Mouse (Mus musculus) embryo, embryonic 11.5 days (tissue): Measurements from ENCODE around the gene Rom1.
A peak's percentile ranks its signal among the peaks of the same experiment; 100 is the strongest.
"Not testable (repeated sequence)": the region's sequence is repeated elsewhere in the genome, so short reads cannot be mapped to it uniquely, and the experiment has no call there.

ENCODE experiments used
- DNase-seq: peaks from one replicate; pipeline ENCODE4 v3.0.0-alpha.2; 2012; ENCODE audit warnings: low read depth, low spot score

Rom1 gene

GRCm38 (mm10) chr19:8929224-8930088 is at the start of gene Rom1, which contains the start of gene Eml3:
Rom1 (minus strand) TSS chr19:8929356.
Eml3 (plus strand) TSS chr19:8929552.
- peak; percentile 53 for DNase-seq

DNA sequence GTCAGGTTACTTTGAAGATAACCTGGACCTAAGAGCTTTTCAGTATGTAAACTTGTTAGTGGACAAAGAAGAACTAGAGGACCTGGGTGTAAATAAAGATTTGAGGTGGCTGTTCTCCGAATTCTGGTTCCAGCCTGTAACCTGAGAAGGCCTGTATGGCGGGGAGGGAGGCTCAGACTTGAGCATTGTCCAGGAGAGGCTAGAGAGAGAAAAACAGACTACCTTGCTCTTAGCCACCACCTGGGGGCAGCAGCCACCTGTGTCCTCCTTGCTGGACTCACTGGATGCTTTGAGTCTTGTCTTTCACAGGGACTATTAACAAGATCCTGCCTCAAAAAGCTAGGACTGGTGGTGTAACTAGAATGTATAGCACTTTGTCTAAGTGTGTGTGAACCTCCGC is 47.4 kb upstream of the Rom1 start:
- DNase-seq, result peak; percentile 54

GRCm38 (mm10) chr19:8975491-8975890 is 46.3 kb upstream of the Rom1 start:
- no peak for DNase-seq

DNA sequence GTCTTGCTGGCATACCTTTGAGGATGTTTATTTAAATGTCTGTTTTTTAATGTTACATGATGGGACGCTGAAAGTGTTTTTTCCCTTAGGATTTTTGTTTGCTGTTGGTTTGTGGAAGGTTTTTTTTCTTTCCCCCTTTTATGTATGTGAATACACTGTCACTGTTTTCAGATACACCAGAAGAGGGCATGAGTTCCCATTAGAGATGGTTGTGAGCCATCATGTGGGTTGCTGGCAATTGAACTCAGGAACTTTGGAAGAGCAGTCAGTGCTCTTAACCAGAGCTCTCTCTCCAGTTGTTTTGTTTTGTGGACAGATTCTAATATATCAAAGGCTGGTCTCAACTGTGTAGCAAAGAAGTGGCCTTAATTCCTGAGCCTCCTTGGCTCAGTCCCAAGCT is 45.5 kb upstream of the Rom1 start:
- DNase-seq, result no peak

- not testable (repeated sequence) for DNase-seq
Observed at GRCm38 (mm10) chr19:8972491-8972890, 43.3 kb upstream of the Rom1 start.

GRCm38 (mm10) chr19:8967893-8968292 is 38.7 kb upstream of the Rom1 start:
- no peak for DNase-seq

- DNase-seq, result no peak
Observed at GRCm38 (mm10) chr19:8967373-8967743, 38.2 kb upstream of the Rom1 start.

GRCm38 (mm10) chr19:8966590-8967372 is 37.6 kb upstream of the Rom1 start, which contains the start of gene Eef1g:
Eef1g (plus strand) TSS chr19:8967041.
- peak; percentile 98 for DNase-seq

GRCm38 (mm10) chr19:8966198-8966589 is 37.0 kb upstream of the Rom1 start:
- no peak for DNase-seq

- no peak for DNase-seq
Observed at GRCm38 (mm10) chr19:8965771-8966170, 36.6 kb upstream of the Rom1 start.

GRCm38 (mm10) chr19:8965075-8965474 is 35.9 kb upstream of the Rom1 start:
- DNase-seq, result no peak

DNA sequence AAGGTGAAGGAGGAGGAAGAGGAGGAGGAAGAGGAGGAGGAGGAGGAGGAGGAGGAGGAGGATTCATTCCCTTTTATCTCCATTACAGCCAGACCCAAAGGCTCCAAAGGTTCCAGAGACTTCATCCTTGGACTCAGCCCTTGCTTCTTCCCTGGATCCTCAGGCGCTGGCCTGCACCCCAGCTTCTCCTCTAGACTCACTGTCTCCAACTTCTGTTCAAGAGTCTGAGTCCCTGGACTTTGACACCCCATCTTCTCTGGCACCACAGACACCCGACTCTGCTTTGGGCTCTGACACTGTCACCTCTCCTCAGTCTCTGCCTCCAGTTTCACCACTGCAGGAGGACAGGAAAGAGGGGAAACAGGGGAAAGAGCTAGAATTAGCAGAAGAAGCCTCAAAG is 33.1 kb upstream of the Rom1 start:
- no peak for DNase-seq

- DNase-seq, result no peak
Observed at GRCm38 (mm10) chr19:8954171-8954570, 25.0 kb upstream of the Rom1 start.

- DNase-seq, result peak; percentile 87
Observed at GRCm38 (mm10) chr19:8953135-8954039, 24.2 kb upstream of the Rom1 start, which contains the start of gene Tut1. Tut1 (plus strand) TSS chr19:8953847.

GRCm38 (mm10) chr19:8952241-8952640 is 23.1 kb upstream of the Rom1 start:
- DNase-seq, result no peak

DNA sequence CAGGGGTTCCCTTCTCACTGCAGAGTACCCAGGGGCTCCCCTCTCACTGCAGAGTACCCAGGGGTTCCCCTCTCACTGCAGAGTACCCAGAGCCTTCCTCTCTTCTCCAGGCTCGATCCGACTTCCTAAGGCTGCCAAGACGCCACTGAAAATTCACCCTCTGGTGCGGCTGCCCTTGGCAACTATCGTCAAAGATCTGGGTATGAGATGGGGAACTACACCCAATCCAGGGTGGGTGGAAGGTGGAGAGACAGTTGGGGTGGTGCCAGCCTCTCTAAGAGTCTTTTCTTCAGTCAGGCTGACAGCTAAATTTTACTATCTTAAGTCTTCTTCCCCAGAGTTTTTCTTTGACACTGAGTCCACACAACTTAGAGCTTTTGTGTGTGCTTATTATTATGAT is 21.0 kb upstream of the Rom1 start:
- DNase-seq, result no peak

GRCm38 (mm10) chr19:8946929-8947328 is 17.8 kb upstream of the Rom1 start:
- no peak for DNase-seq

- DNase-seq, result no peak
Observed at GRCm38 (mm10) chr19:8945251-8945650, 16.1 kb upstream of the Rom1 start.

GRCm38 (mm10) chr19:8944750-8945149 is 15.6 kb upstream of the Rom1 start:
- no peak for DNase-seq

GRCm38 (mm10) chr19:8944062-8944461 is 14.9 kb upstream of the Rom1 start:
- DNase-seq, result no peak

DNA sequence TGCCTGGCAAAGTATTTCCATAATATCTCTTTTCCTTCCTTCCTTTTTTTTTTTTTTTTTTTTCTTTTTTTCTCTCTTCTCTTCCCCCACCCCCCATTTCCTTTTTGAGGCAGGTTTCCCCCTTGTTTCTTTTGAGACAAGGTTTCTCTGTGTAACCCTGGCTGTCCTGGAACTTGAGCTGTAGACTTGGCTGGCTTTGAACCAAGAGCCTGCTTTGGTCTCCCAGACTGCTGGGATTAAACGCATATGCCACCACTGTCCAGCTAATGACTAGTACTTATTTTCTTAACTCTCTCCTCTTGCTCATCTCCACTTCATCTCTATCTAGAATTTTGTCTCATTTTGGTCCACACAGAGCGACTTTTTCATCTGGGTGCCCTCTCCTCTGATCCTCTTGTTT is 13.9 kb upstream of the Rom1 start:
- DNase-seq, result no peak
